Mouse (Mus musculus) layer of hippocampus, adult 2 months (tissue): ENCODE measurements around the gene Sez6l. TPM values are rescaled to one million over a fixed set of nuclear protein-coding genes. Genes with fewer than 3 reads are reported as not detected.

ENCODE experiments used
- DNase-seq, 2 experiments: peaks; one replicate each; pipeline ENCODE4 v3.0.0; 2022; ENCODE audit warnings: low spot score in 2 of 2
- H3K27ac ChIP-seq: fragments of 200-600 bp; 2 replicates; pipeline ENCODE4 v1.8.1; 2022
- H3K4me3 ChIP-seq: fragments of 200-600 bp; 2 replicates; pipeline ENCODE4 v1.8.1; 2022; ENCODE audit warnings: mild to moderate bottlenecking
- CTCF ChIP-seq: fragments of 200-600 bp; conservative IDR thresholded peaks from 2 replicates; pipeline ENCODE4 v1.8.1; 2022; ENCODE audit warnings: antibody characterized with exemption, mild to moderate bottlenecking, moderate library complexity
- total RNA-seq, 2 experiments: library from RNA; stranded (reverse); gene quantifications; 2 replicates each; pipeline ENCODE4 v1.2.3; 2021

Sez6l gene
- total RNA-seq, 2 experiments from 2014 or later, result 233 to 235 TPM

GRCm38 (mm10) chr5:112575151-112575915 is 1.7 kb downstream of the Sez6l start:
- H3K4me3 ChIP-seq, result peak overlapping the region; percentile 69
- H3K27ac ChIP-seq, result peak overlapping the region; percentile 99
- DNase-seq, result no peak
- no peak for TF ChIP-seq CTCF

- peak overlapping the region; percentile 69 for H3K4me3 ChIP-seq
- peak overlapping the region; percentile 99 for H3K27ac ChIP-seq
- TF ChIP-seq CTCF, result peak; percentile 91
- peak; percentile 87 to 88 for DNase-seq
These were observed 3.1 kb downstream of the Sez6l start for GRCm38 (mm10) chr5:112573916-112574315.

- H3K27ac ChIP-seq, result no peak overlapping the region
- H3K4me3 ChIP-seq, result no peak overlapping the region
- DNase-seq, result no peak
- no peak for TF ChIP-seq CTCF
These were observed 4.8 kb downstream of the Sez6l start for GRCm38 (mm10) chr5:112572217-112572616.

DNA sequence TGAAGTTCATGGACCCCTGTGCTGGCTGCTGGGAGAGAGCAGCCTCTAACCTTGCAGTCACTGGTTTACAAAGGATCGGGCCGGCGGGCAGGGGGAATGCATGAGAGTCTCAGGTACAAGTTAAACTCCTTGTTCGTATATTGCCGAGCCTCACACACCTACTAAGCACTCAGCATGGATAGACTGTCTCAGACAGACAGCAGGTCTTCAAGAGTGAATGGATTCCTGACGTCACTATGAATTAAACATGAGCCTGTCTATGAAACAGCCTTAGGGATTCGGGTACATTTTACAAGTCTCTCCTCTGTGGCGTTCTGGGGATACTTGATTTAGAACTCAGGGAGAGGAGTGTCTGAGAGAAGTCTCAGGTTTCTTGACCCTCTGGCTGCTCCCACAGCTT is 11.5 kb downstream of the Sez6l start:
- TF ChIP-seq CTCF, result no peak
- H3K4me3 ChIP-seq, result no peak overlapping the region
- no peak for DNase-seq
- no peak overlapping the region for H3K27ac ChIP-seq

- DNase-seq, result no peak
- no peak overlapping the region for H3K27ac ChIP-seq
- no peak for TF ChIP-seq CTCF
- H3K4me3 ChIP-seq, result no peak overlapping the region
These were observed 11.9 kb downstream of the Sez6l start for GRCm38 (mm10) chr5:112565083-112565482.

DNA sequence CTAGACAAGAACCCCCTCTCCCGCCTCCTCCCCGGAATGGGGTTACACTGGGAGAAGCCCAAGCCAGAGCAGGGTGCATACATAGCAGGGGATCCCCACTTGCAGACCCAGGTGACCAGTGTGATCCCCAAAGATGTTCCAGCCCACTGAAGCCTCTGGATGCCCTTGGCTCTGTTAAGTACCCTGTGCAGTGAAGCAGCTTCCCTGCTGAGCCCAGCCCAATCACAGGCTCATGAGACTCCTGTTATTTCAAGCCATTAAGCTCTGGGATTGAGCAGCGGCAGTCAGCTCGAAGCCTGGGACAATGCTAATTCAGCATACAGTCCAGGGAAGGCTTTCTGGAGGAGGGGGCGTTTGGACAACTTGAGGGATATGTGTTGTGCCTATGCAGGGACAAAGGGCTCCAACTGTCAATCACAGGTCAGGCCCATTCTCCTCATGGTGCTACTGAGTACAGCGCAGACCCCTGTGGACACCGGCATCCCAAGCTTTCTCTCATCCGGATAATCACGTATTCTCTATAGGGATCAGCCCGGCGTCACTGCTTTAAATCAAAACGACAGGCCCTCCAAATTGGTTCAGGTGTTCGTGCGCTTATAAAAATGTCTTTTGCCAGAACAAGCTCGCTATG is 16.0 kb downstream of the Sez6l start:
- Histone ChIP-seq H3K4me3 (peak overlapping the region; percentile 11; the same call in 1 of the 2 replicates), H3K27ac (peak overlapping the region; percentile 76)
- no peak for DNase-seq
- no peak for TF ChIP-seq CTCF

- Histone ChIP-seq H3K27ac (peak overlapping the region; percentile 76), H3K4me3 (peak overlapping the region; percentile 2; the same call in 1 of the 2 replicates)
- peak; percentile 66 to 76 for DNase-seq
- no peak for TF ChIP-seq CTCF
These were observed 16.8 kb downstream of the Sez6l start for GRCm38 (mm10) chr5:112560139-112560538.

GRCm38 (mm10) chr5:112557396-112557795 is 19.6 kb downstream of the Sez6l start:
- Histone ChIP-seq H3K27ac (no peak overlapping the region), H3K4me3 (no peak overlapping the region)
- DNase-seq, result no peak
- no peak for TF ChIP-seq CTCF

- DNase-seq, result no peak
- peak overlapping the region; percentile 44; the same call in 1 of the 2 replicates for H3K27ac ChIP-seq
- H3K4me3 ChIP-seq, result no peak overlapping the region
- TF ChIP-seq CTCF, result peak; percentile 42
These were observed 20.3 kb downstream of the Sez6l start for GRCm38 (mm10) chr5:112556640-112557039.

GRCm38 (mm10) chr5:112554508-112554907 is 22.5 kb downstream of the Sez6l start:
- peak overlapping the region; percentile 70 for H3K27ac ChIP-seq
- TF ChIP-seq CTCF, result no peak

DNA sequence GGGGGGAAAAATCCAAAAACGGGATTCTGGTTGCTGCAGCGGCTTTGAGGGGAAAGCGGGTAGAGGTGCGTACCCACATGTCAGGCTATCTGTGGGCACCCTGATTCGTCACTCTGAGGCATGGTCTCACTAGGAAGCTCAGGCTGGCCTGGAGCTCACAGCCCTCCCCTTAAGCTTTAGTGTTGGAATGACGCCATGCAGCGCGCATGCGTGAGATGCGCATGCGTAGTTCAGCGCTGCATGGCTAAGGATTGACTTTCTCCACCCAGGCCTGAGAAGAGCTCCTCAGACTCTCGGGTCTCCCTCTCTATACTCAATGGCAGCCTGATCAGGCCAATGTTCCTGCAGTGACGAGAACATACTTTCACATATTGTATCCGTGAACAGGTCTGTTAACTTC is 24.2 kb downstream of the Sez6l start:
- H3K27ac ChIP-seq, result peak overlapping the region; percentile 98
- DNase-seq, result no peak
- no peak overlapping the region for H3K4me3 ChIP-seq
- no peak for TF ChIP-seq CTCF

More at GRCm38 (mm10) chr5:112554508-112554907, 22.5 kb downstream of the Sez6l start:
- H3K4me3 ChIP-seq, result no peak overlapping the region
- DNase-seq, result no peak

DNA sequence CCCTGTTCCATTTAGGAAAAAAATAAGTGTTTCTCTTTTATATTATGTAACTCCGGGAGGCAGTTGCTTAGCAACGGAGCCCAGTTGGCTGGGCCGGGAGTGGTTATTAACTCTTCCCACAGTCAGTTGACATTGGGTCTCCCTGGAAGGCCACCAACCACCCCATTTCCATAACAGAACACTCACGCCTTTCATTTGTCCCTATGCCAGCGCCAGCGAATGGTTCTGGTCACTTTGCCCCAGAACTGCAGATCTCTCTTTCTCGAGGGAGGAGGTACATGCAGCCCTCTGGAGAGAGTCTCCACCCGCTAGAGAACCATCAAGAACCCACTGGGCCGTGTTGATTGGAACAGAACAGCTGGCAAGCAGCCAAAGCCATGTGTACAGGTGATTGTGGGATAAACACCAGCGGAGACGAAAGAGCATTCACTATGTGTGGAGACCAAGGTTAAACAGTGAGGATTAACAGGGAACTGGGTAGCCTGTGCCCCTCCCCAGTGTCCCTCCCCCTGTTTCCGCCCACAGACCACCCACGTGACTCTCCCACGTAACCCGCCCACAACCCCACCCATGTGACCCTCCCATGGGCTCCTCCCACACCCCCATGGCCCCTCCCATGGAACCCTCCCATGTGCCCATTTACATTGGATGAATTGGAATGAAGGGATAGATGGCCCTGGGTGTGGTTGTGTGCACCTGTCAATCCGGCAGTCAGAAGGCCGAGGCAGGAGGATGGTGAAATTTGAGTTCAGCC is 24.8 kb downstream of the Sez6l start:
- DNase-seq, result peak; percentile 74 to 88
- peak overlapping the region; percentile 46; the same call in 1 of the 2 replicates for H3K4me3 ChIP-seq
- no peak for TF ChIP-seq CTCF
- H3K27ac ChIP-seq, result peak overlapping the region; percentile 98
